Mouse (Mus musculus): ENCODE results near the gene Elmo1.

DNA sequence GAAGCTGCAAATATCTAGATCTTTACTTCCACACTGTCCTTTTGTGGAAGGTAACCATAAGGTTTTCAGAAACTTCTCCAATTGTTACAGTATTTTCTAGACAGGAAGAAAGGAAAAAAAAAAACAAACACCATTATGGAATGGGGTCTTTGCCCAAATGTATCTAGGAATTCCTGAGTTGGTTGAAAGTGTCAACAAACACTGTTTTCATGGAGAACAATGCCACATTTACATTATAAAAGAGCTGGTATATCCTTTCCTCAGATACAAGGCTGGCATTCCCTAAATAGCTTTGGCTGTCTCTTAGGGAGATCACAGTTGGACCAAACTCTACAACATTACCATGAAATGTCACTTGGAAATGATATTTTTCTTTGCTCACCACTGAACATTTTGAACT is 411.5 kb downstream of the Elmo1 start:
- TF ChIP-seq CTCF (IDR thresholded peaks at IDR 0.05; ENCODE audit: low read depth) (no peak), EP300 (IDR thresholded peaks at IDR 0.05; ENCODE audit: low read depth) (no peak)
